Mouse (Mus musculus) kidney, embryonic 16.5 days (tissue): Measurements from ENCODE around the gene Trim37. TPM values are rescaled to one million over a fixed set of nuclear protein-coding genes. Genes with fewer than 3 reads are reported as not detected.

Source experiments
- ATAC-seq: fragments of 200-750 bp; cut with Nextera tagmentation; 2 replicates; pipeline ENCODE4 v1.8.0; 2017; ENCODE audit warnings: moderate TSS enrichment; ENCODE audit not compliant: low FRiP score, low TSS enrichment
- H3K27ac ChIP-seq: fragments of 300-500 bp; sonication (generic); 2 replicates; pipeline ENCODE4 v1.5.1; 2014; ENCODE audit warnings: low read length
- H3K27me3 ChIP-seq: fragments of 300-500 bp; sonication (generic); 2 replicates; pipeline ENCODE4 v1.6.1; 2014; ENCODE audit warnings: low read length, control low read depth, mixed read lengths; ENCODE audit not compliant: insufficient read depth
- H3K36me3 ChIP-seq: fragments of 300-500 bp; sonication (generic); 2 replicates; pipeline ENCODE4 v1.6.1; 2014; ENCODE audit warnings: low read length, control low read depth, mixed read lengths; ENCODE audit not compliant: insufficient read depth
- H3K4me1 ChIP-seq: fragments of 300-500 bp; sonication (generic); 2 replicates; pipeline ENCODE4 v1.6.1; 2014; ENCODE audit warnings: low read length, control low read depth, mixed read lengths; ENCODE audit not compliant: insufficient read depth
- H3K4me2 ChIP-seq: fragments of 300-500 bp; sonication (generic); replicated peaks from 2 replicates; pipeline ENCODE4 v1.6.1; 2014; ENCODE audit warnings: low read depth, low read length
- H3K4me3 ChIP-seq: fragments of 300-500 bp; sonication (generic); 2 replicates; pipeline ENCODE4 v1.5.1; 2014; ENCODE audit warnings: mild to moderate bottlenecking, low read length
- H3K9ac ChIP-seq: fragments of 300-500 bp; sonication (generic); replicated peaks from 2 replicates; pipeline ENCODE4 v1.6.1; 2014; ENCODE audit warnings: low read length
- H3K9me3 ChIP-seq: fragments of 300-500 bp; sonication (generic); 2 replicates; pipeline ENCODE4 v1.6.1; 2016; ENCODE audit warnings: low read length, control low read depth
- WGBS: fragments of 180-500 bp; shearing (Covaris S2); extraction: QIAGEN DNeasy Blood & Tissue Kit; methylation state at CpG from one replicate; pipeline ENCODE4 v1.1.7; 2014; 5-methylcytosine and 5-hydroxymethylcytosine counted together
- polyA plus RNA-seq: library from polyadenylated mRNA; unstranded; fragments of >200 nt; fragmentation: Nextera tagmentation; extraction: Ambion mirVana; gene quantifications from 2 replicates; pipeline ENCODE4 v1.2.1, GENCODE M21; 2015

Gene Trim37
- polyA plus RNA-seq, 1 experiment from 2014 or later: 29.0 TPM

DNA sequence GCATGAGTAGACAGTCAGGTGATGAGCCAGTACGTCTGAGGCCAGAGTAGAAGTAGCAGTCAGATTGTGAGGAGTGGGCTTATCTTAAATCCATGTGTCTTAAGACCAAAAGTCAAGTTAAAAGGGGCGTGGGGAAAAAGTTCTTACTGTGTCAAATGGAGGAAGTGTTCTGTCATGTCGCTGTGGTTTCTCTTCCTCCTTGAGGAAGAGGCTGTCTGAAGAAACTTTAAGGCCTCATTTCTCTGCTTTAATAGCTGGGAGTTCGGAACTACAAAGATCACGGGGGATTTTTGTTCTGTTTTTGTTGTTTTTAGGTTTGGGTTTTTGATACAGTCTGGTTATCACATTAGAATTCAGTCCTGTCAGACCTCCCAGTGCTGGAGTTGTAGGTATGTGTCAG lies 85.4 kb downstream of the Trim37 start:
- H3K9ac ChIP-seq: no peak overlapping the region
- no peak overlapping the region for H3K27ac ChIP-seq
- H3K4me1 ChIP-seq: no peaks in the 10 kb centered on the region
- no peaks in the 10 kb centered on the region for H3K27me3 ChIP-seq
- WGBS: 62% methylated on average over 5 of the region's 5 CpGs
- H3K4me3 ChIP-seq: no peak overlapping the region
- peaks cover 10% of the 10 kb centered on the region; the same call in 1 of the 2 replicates for H3K36me3 ChIP-seq
- H3K4me2 ChIP-seq: no peak overlapping the region
- no peak for ATAC-seq
- H3K9me3 ChIP-seq: no peaks in the 10 kb centered on the region

- ATAC-seq: no peak
- H3K36me3 ChIP-seq: peaks cover 11% of the 10 kb centered on the region; the same call in 1 of the 2 replicates
- H3K27me3 ChIP-seq: no peaks in the 10 kb centered on the region
- H3K4me2 ChIP-seq: no peak overlapping the region
- H3K9ac ChIP-seq: no peak overlapping the region
- no peaks in the 10 kb centered on the region for H3K4me1 ChIP-seq
- WGBS: 81% methylated on average over 3 of the region's 3 CpGs
- H3K27ac ChIP-seq: no peak overlapping the region
- no peaks in the 10 kb centered on the region for H3K9me3 ChIP-seq
- no peak overlapping the region for H3K4me3 ChIP-seq
These were observed 95.8 kb downstream of the Trim37 start for GRCm38 (mm10) chr11:87222686-87223085.

DNA sequence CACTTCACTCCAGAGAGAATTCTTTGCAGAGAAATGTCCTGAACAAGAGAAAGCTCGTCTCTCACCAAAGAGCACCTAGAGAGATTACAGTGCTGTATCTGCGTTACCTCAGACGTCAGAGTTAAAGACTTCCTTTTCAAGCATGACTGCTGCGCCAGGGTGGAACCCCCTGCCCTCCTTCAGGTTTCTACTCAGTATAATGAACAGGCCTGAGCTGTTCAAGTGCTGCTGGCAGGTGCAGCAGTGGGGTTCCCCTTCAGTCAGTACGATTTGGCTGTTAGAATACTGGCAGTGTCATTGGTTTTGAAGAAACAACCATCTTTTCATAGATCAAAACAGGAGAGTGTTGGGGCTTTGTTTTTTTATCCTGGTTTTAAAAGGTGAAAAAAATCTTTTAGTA lies 100.2 kb downstream of the Trim37 start:
- Histone ChIP-seq H3K27ac (no peak overlapping the region), H3K4me3 (no peak overlapping the region), H3K4me2 (no peak overlapping the region), H3K9me3 (no peaks in the 10 kb centered on the region), H3K27me3 (no peaks in the 10 kb centered on the region), H3K4me1 (no peaks in the 10 kb centered on the region), H3K9ac (no peak overlapping the region), H3K36me3 (peaks cover 11% of the 10 kb centered on the region; the same call in 1 of the 2 replicates)
- ATAC-seq: no peak
- 77% methylated on average over 5 of the region's 5 CpGs for whole genome bisulfite sequencing

- Histone ChIP-seq H3K4me3 (no peak overlapping the region), H3K27me3 (no peaks in the 10 kb centered on the region), H3K36me3 (peaks cover 9% of the 10 kb centered on the region; the same call in 1 of the 2 replicates), H3K4me1 (no peaks in the 10 kb centered on the region), H3K27ac (no peak overlapping the region), H3K9ac (no peak overlapping the region), H3K4me2 (no peak overlapping the region), H3K9me3 (no peaks in the 10 kb centered on the region)
- 86% methylated on average over 5 of the region's 5 CpGs for WGBS
- ATAC-seq: no peak
These were observed 106.5 kb downstream of the Trim37 start for GRCm38 (mm10) chr11:87233377-87233776.

DNA sequence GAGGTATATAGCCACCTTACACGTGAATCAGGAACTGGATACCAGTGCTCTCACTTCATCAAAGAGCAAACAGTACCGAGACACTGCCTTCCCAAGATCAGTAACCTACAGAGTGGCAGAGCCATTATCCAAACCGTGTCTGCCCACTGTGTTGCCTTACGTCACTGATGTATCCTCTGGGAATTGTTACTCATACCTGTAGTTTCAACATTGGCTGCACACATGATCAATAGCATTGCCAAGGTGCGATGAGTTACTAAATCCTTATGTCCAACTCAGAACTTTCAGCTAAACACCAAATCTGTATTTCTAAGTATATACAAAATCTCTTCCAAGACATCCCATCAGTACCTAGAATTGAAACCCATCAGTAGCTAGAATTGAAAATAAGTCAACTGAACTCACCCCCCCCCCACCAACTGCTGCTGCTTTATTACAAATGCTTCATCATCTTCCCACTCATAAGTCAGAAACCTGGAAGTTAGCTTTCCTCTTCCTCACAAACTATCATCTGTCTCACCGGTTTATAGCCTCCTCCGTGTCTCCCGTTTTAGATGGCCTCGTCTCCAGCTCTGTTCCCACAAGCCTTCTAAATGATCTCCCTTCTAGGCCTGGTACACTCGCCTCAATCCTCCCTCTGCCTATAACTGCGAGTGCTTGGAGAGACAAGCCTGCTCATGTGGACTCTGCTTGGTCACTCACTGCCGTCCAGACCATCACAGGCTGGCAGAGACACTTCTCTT lies 108.0 kb downstream of the Trim37 start:
- H3K27me3 ChIP-seq: no peaks in the 10 kb centered on the region
- WGBS: 85% methylated on average over 12 of the region's 12 CpGs
- no peak overlapping the region for H3K9ac ChIP-seq
- H3K9me3 ChIP-seq: no peaks in the 10 kb centered on the region
- H3K36me3 ChIP-seq: peaks cover 9% of the 10 kb centered on the region; the same call in 1 of the 2 replicates
- ATAC-seq: no peak
- no peak overlapping the region for H3K4me2 ChIP-seq
- no peak overlapping the region for H3K27ac ChIP-seq
- H3K4me3 ChIP-seq: no peak overlapping the region
- peaks cover under 1% of the 10 kb centered on the region; the same call in 1 of the 2 replicates for H3K4me1 ChIP-seq

DNA sequence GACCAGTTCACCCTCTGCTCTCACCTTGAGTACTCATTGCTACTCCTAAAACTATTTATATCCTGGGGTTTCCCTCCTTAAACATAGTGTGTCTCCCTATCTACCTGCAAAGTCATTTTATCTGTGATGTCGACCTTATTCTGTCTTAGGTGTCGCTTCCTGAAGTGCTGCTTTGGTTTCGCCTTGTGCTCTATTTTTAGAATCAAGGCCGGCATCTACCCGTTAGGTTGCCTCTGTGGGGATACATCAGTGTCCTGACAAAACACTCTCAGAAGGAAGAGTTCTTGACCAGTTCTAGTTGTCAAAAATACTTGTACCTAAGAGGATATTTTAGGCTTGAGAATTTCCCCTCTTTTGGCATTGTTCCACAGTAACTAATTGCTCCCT lies 108.6 kb downstream of the Trim37 start:
- Histone ChIP-seq H3K9me3 (no peaks in the 10 kb centered on the region), H3K4me1 (peaks cover 6% of the 10 kb centered on the region; the same call in 1 of the 2 replicates), H3K4me3 (no peak overlapping the region), H3K27ac (no peak overlapping the region), H3K4me2 (no peak overlapping the region), H3K9ac (no peak overlapping the region), H3K36me3 (peaks cover 9% of the 10 kb centered on the region; the same call in 1 of the 2 replicates), H3K27me3 (no peaks in the 10 kb centered on the region)
- 68% methylated on average over 5 of the region's 5 CpGs for WGBS
- ATAC-seq: no peak

DNA sequence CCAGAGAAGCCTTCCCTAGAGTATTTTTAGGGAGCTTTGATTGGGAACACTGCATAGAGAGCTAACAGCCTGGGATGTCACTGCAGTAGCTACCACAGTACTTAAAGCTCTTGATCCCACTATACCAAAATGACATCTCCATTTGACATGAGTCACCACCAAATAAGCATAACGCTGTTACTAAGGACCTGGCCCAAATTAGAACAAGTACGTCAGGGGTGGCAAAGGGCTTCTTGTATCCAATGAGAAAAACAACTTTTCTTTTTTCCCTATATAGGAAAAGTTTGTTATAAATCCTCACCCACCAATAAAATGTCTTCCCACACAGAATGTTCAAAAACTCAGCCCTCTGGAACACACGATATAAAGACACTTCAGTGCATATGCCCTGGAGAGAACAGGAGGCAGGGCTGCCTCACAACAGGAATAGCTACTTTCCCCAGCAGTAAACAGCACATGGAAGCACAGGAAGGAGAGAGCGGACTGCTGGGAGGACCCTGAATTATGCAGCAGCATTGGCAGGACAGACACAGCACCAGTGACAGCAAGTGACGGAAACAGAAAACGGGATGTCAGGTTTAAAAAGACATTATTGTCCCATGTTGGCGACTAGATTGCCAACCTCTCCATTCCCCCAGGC lies 112.1 kb downstream of the Trim37 start:
- peaks cover 10% of the 10 kb centered on the region; the same call in 1 of the 2 replicates for H3K4me1 ChIP-seq
- no peaks in the 10 kb centered on the region for H3K27me3 ChIP-seq
- no peak overlapping the region for H3K9ac ChIP-seq
- no peaks in the 10 kb centered on the region for H3K9me3 ChIP-seq
- H3K4me2 ChIP-seq: no peak overlapping the region
- no peak for ATAC-seq
- 84% methylated on average over 7 of the region's 7 CpGs for WGBS
- no peak overlapping the region for H3K27ac ChIP-seq
- no peak overlapping the region for H3K4me3 ChIP-seq
- 0 out of 2 replicates have a peak, but pooled peaks cover 5% of the 10 kb centered on the region for H3K36me3 ChIP-seq

GRCm38 (mm10) chr11:87240141-87240832 lies 113.4 kb downstream of the Trim37 start:
- H3K4me3 ChIP-seq: no peak overlapping the region
- H3K9me3 ChIP-seq: no peaks in the 10 kb centered on the region
- H3K9ac ChIP-seq: no peak overlapping the region
- WGBS: 47% methylated on average over 15 of the region's 15 CpGs
- H3K4me2 ChIP-seq: no peak overlapping the region
- peak; percentile 70 for ATAC-seq
- 0 out of 2 replicates have a peak overlapping the region, but pooled peaks have one; percentile 18 for H3K27ac ChIP-seq
- H3K36me3 ChIP-seq: 0 out of 2 replicates have a peak, but pooled peaks cover under 1% of the 10 kb centered on the region
- H3K4me1 ChIP-seq: peaks cover 13% of the 10 kb centered on the region
- H3K27me3 ChIP-seq: no peaks in the 10 kb centered on the region

- no peak overlapping the region for H3K4me3 ChIP-seq
- no peak overlapping the region for H3K27ac ChIP-seq
- H3K4me2 ChIP-seq: no peak overlapping the region
- peaks cover 13% of the 10 kb centered on the region for H3K4me1 ChIP-seq
- WGBS: 91% methylated on average over 4 of the region's 4 CpGs
- H3K9me3 ChIP-seq: no peaks in the 10 kb centered on the region
- H3K9ac ChIP-seq: no peak overlapping the region
- H3K27me3 ChIP-seq: no peaks in the 10 kb centered on the region
- no peak for ATAC-seq
- no peaks in the 10 kb centered on the region for H3K36me3 ChIP-seq
These were observed 113.9 kb downstream of the Trim37 start for GRCm38 (mm10) chr11:87240833-87241215.
